Mouse (Mus musculus): ENCODE data around the gene Epha4.
A peak's percentile ranks its signal among the peaks of the same experiment; 100 is the strongest.

DNA sequence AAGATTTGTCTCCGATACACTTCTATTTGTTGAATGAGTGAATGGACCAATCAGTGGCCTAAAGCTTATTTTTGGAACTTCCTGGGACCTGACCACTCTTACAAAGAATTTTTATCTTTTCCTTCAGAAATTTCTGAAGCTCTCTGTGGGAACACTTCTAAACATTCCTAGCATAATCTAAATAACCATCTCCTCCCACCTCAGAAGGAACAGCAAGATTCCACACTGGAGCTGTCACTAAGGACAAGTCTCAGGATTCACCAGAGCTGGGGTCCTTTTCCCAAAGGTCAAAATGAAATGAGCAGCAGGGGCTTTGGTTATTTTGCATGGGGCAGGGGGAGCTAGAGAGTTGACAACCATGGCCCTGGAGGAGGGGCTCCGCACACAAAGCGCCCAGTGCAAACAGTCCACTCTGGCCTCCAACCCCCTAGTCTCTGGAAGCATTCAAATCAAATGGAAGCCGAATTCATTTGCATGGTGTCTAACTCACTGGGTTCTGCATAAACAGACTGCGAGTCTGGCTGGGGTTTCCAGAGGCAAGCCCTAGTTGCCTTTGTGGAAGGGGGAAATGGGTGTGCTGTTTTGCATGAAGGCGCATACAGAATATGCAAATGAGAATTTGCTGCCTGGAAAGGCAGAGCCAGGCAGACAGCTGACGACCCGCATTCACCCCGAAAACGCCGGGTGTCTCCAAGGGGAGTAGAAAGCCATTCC, 18.3 kb downstream of the Epha4 start:
- TF ChIP-seq CTCF (IDR thresholded peaks at IDR 0.05) = no peak
- peak; percentile 74 for TF ChIP-seq EP300 (IDR thresholded peaks at IDR 0.05)
